Mouse (Mus musculus): ENCODE measurements around the gene Vrk2. TPM values are rescaled to one million over a fixed set of nuclear protein-coding genes. Genes with fewer than 3 reads are reported as not detected.

Vrk2 gene
- polyA plus RNA-seq, 3 experiments from 2014 or later: 51.5 to 73.4 (median 59.2) TPM

Other genes starting within 250 kb of the Vrk2 start
- 10 to 100 TPM; 14.8 to 32.9 (median 25.6) TPM for gene Fancl, start 207.9 kb downstream of the Vrk2 start, polyA plus RNA-seq (2017; shearing (Covaris generic))
- gene Gm6899, start 758 bp downstream of the Vrk2 start, polyA plus RNA-seq (2017; shearing (Covaris generic)): not detected

Data from inflammation-experienced regulatory T-cells, adult 6 months (primary cell).